Mouse (Mus musculus): ENCODE results near the gene Arhgap19. TPM values are rescaled to one million over a fixed set of nuclear protein-coding genes. Genes with fewer than 3 reads are reported as not detected.

The Arhgap19 gene
- polyA plus RNA-seq (2012; rRNA removed; ENCODE audit: low replicate concordance) = 2.0 and 6.0 TPM in 2 replicates

DNA sequence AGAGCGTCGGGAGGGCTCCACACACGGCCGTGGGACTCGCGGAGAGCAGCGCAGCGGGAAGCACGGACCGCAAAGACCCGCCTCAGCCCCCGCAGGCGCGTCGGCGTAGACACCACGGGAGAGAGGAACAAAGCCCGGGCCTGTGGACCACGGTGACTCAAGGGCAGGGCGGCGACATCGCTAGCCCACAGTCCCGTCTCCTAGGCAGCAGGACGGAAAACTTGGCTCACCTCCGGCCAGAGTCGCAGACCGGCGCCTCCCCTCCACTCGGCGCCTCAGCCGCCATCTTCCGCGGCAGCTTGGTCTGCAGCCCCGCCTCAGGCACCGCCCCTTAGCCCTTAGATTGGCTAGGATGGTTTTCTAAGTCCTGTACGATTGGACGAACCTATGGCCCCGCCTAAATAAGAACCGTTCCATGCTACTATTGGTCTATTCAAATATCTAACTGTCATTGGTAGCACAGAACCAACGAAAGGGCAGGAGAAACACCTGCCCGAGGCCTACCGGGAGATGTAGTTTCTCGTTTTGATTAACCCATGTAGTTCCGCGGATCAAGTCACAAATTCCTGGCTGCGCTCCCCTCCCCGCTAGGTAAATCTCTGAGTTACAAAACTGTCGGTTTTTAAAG is at the start of gene Arhgap19:
TSS of gene Arhgap19 (minus strand) at position 306 of the 628 bp plus-strand sequence.

DNA sequence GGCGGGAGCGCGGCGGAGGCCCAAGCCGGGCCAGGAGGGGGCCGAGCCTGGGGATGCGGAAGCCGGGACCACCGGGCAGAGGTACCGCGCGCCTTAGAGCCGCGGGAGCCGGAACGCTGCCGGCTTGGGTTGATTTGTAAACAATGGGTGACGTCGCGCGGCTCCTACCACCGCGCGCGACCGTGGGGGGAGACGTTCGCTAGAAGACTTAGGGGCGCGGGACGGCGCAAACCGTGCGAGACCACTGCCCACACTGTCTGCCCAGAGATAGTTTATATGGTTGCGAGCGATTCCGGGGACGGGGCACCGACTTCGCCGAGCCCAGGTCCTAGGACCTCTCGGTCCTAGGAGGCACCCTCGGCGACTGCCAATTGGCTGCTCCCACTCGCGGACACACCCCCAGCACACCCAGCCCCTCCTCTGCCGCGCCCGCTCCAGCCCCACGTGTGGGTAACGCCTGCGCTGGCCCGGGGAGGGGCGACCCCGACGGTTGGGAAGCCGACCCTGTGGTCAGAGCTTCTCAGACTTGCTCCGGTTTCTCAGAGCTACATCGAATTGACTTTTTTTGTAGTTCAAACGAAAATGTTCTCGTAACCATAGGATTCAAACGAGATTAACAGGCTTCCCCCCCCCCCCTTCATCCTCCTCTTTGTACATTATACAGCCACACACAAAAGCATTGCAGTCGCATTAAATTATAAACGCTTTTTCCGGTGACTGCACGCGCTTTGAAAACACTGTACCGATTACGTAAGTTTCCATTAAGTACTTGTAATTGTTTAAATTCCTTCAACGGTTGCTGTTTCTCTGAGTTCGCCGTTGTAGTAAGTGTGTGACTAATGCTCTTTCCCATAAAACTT is 46.4 kb upstream of the Arhgap19 start, which contains the start of gene Frat2:
TSS of gene Frat2 (minus strand) at position 141 of the 860 bp plus-strand sequence.

DNA sequence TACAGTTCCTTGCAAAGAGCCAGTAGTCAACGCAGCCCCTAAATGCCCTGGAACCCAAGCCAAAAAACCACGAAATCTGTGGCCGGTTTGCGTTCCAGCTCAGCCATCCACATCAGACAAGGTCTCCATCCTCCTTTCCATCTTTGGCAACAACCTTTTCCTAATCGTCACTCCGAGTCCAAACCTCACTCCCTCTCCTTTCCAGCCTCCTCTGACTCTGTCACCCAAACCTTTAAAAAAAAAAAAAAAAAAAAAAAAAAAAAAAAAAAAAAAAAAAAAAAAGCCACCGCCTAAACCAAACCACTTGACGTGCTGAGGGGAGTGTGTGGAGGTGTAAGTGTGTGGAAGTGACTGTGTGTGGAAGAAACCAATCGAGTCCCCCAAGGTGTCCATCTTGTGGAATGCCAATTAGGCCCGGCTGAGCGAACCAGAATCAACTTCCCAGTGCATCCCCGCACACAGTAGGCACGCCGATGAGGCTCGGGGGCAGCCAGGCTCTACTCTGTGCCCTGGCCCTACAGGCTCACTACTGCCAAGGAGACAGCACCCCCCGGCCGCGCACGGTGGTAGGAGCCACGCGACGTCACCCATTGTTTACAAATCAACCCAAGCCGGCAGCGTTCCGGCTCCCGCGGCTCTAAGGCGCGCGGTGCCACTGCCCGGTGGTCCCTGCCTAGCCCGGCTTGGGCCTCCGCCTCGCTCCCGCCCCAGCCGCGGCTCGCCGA is 27.7 kb upstream of the Arhgap19 start, which contains the start of gene Frat1:
TSS of gene Frat1 (plus strand) at position 590 of the 725 bp plus-strand sequence.

DNA sequence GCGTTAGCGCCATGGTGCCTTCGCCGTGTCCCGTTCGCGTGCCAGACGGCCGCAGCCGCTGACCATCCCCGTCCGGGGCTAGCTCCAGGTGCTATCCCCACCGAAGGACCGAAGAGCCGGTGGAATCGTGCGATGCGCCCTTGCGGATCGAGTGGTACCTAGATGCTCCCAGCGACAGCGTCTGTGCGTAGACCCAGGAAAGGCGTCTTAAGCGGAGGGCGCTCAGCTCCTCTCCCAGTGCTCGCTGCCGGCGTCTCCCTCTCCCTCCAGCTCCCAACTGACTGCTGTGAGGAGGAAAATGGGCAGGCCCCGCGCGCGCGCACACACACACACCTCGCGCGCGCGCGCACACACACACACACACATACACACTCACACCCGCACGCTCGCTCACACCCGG is 58.5 kb downstream of the Arhgap19 start, which contains the start of gene Slit1:
TSS of gene Slit1 (minus strand) at position 270 of the 400 bp plus-strand sequence.

Other genes with a start within 250 kb of the Arhgap19 start
- 1.1 and 1.6 TPM in 2 replicates for gene Gm340, start 219.7 kb downstream of the Arhgap19 start, polyA plus RNA-seq (2012; rRNA removed; ENCODE audit: low replicate concordance)
- 0.24 and 0.47 TPM in 2 replicates for gene Slit1, start 58.4 kb downstream of the Arhgap19 start, polyA plus RNA-seq (2012; rRNA removed; ENCODE audit: low replicate concordance)
- gene Frat1, start 27.9 kb upstream of the Arhgap19 start, polyA plus RNA-seq (2012; rRNA removed; ENCODE audit: low replicate concordance) = 3.4 and 15.2 TPM in 2 replicates
- 2.9 and 8.2 TPM in 2 replicates for gene Frat2, start 46.1 kb upstream of the Arhgap19 start, polyA plus RNA-seq (2012; rRNA removed; ENCODE audit: low replicate concordance)
- gene Rrp12, start 94.1 kb upstream of the Arhgap19 start, polyA plus RNA-seq (2012; rRNA removed; ENCODE audit: low replicate concordance) = 7.6 and 10.6 TPM in 2 replicates
- 278 and 280 TPM in 2 replicates for gene Pgam1, start 109.9 kb upstream of the Arhgap19 start, polyA plus RNA-seq (2012; rRNA removed; ENCODE audit: low replicate concordance)
- gene Exosc1, start 131.4 kb upstream of the Arhgap19 start, polyA plus RNA-seq (2012; rRNA removed; ENCODE audit: low replicate concordance) = 10.3 and 14.7 TPM in 2 replicates
- gene Zdhhc16, start 131.4 kb upstream of the Arhgap19 start, polyA plus RNA-seq (2012; rRNA removed; ENCODE audit: low replicate concordance) = 104 and 105 TPM in 2 replicates
- gene Mms19, start 179.1 kb upstream of the Arhgap19 start, polyA plus RNA-seq (2012; rRNA removed; ENCODE audit: low replicate concordance) = 70.6 and 91.6 TPM in 2 replicates
- gene Ubtd1, start 179.7 kb upstream of the Arhgap19 start, polyA plus RNA-seq (2012; rRNA removed; ENCODE audit: low replicate concordance) = 36.5 and 41.0 TPM in 2 replicates
- 0.12 and 8.7 TPM in 2 replicates for gene Ankrd2, start 234.0 kb upstream of the Arhgap19 start, polyA plus RNA-seq (2012; rRNA removed; ENCODE audit: low replicate concordance)
- 3.9 and 4.8 TPM in 2 replicates for gene Hoga1, start 243.6 kb upstream of the Arhgap19 start, polyA plus RNA-seq (2012; rRNA removed; ENCODE audit: low replicate concordance)

All from mammary gland, adult 2 months (tissue).